Mouse (Mus musculus): ENCODE data around the gene Stk4. TPM values are rescaled to one million over a fixed set of nuclear protein-coding genes. Genes with fewer than 3 reads are reported as not detected.

Stk4 gene
- polyA plus RNA-seq, 1 experiment = 10.8 TPM

DNA sequence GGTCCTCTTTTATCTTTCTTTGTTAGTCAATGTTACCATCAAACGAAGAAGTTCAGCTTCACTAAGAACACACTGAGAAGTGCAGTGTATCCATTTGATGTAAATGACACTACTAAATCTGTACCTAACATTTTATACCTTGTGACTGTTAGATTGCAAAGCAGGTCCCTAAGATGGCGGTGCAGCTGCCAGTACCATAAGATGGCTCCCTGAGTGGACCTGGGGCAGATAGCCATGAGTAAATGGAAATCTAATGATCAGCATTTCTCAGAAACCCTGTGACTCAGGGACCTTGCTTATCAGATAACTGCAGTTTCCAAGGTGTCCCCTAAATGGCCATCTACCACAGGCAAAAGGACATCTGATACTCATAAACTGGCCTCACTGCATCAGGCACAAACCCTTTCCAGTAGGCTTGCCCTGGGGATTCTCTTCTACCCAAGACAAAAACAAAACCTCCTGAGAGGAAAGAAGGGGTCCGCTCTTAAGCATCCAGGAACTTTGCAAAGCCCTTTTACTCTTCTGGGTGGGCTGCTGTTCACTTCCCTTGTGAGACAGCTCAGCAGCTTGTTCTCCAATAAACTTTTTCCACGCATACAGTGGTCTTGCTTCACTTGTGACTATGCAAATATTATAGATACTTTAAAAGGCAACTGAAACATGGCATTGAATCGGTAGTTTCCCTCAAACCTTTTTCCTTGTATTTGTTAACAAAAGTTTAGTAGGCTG is 126.0 kb downstream of the Stk4 start:
- 79% methylated on average over 5 of the region's 5 CpGs for WGBS
- Histone ChIP-seq H3K27ac (ENCODE audit: insufficient read depth, low read depth, low read length) (no peak overlapping the region), H3K27me3 (ENCODE audit: control insufficient read depth, insufficient read depth, low read length) (no peaks in the 10 kb centered on the region), H3K4me3 (ENCODE audit: low read depth, low read length) (no peak overlapping the region), H3K36me3 (ENCODE audit: control insufficient read depth, insufficient read depth, low read length) (no peaks in the 10 kb centered on the region), H3K4me1 (ENCODE audit: control insufficient read depth, insufficient read depth, insufficient read length, low read length) (no peaks in the 10 kb centered on the region)
- no peak for TF ChIP-seq CTCF (IDR thresholded peaks at IDR 0.05; ENCODE audit: extremely low read depth, insufficient read length, insufficient replicate concordance, low read depth, low read length)

DNA sequence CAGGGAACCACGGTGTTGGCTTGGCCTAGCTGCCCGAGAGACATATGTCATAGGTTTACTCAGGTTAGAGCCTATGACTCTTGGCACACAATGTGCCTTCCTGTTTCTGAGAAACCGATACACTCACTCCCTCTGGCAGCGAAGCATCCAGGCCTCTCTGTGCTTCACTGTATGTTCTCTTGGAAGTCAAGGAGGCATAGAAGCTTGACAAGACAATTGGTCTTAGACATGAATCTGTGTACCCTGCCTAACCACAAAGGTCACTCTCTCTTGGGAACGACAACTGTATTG is 126.5 kb downstream of the Stk4 start:
- no peak overlapping the region for H3K4me3 ChIP-seq (ENCODE audit: low read depth, low read length)
- WGBS = 69% methylated on average over 5 of the region's 5 CpGs
- H3K36me3 ChIP-seq (ENCODE audit: control insufficient read depth, insufficient read depth, low read length) = no peaks in the 10 kb centered on the region
- no peak overlapping the region for H3K27ac ChIP-seq (ENCODE audit: insufficient read depth, low read depth, low read length)
- no peak for TF ChIP-seq POLR2A (IDR thresholded peaks at IDR 0.05; ENCODE audit: low read depth, low read length)
- TF ChIP-seq CTCF (IDR thresholded peaks at IDR 0.05; ENCODE audit: extremely low read depth, insufficient read length, insufficient replicate concordance, low read depth, low read length) = no peak
- no peaks in the 10 kb centered on the region for H3K4me1 ChIP-seq (ENCODE audit: control insufficient read depth, insufficient read depth, insufficient read length, low read length)
- no peaks in the 10 kb centered on the region for H3K27me3 ChIP-seq (ENCODE audit: control insufficient read depth, insufficient read depth, low read length)

GRCm38 (mm10) chr2:164199626-164200327 is 129.7 kb downstream of the Stk4 start, which contains the start of gene Wfdc15a:
Gene Wfdc15a (minus strand): TSS chr2:164200130.
- Histone ChIP-seq H3K4me3 (ENCODE audit: low read depth, low read length) (no peak within 1 kb of the TSS), H3K4me1 (ENCODE audit: control insufficient read depth, insufficient read depth, insufficient read length, low read length) (no peaks in the 10 kb centered on the region), H3K27ac (ENCODE audit: insufficient read depth, low read depth, low read length) (no peak within 1 kb of the TSS), H3K36me3 (ENCODE audit: control insufficient read depth, insufficient read depth, low read length) (no peaks in the 10 kb centered on the region), H3K27me3 (ENCODE audit: control insufficient read depth, insufficient read depth, low read length) (no peaks in the 10 kb centered on the region)
- TF ChIP-seq CTCF (IDR thresholded peaks at IDR 0.05; ENCODE audit: extremely low read depth, insufficient read length, insufficient replicate concordance, low read depth, low read length) (no peak), POLR2A (IDR thresholded peaks at IDR 0.05; ENCODE audit: low read depth, low read length) (no peak)
- WGBS = 78% methylated on average over 20 of the region's 20 CpGs

Other genes starting within 250 kb of the Stk4 start
- gene Ccn5, start 249.5 kb upstream of the Stk4 start, polyA plus RNA-seq (2012; rRNA removed) = 0.93 TPM in 1 of 2 replicates, not detected in the other
- not detected in 2 replicates for gene Kcnk15, start 216.7 kb upstream of the Stk4 start, polyA plus RNA-seq (2012; rRNA removed)
- gene Rims4, start 151.6 kb upstream of the Stk4 start, polyA plus RNA-seq (2012; rRNA removed) = 0.05 and 0.17 TPM in 2 replicates
- gene Ywhab, start 75.4 kb upstream of the Stk4 start, polyA plus RNA-seq (2012; rRNA removed) = 12.1 and 25.8 TPM in 2 replicates
- gene Pabpc1l, start 44.9 kb upstream of the Stk4 start, polyA plus RNA-seq (2012; rRNA removed) = 0.10 and 0.18 TPM in 2 replicates
- 20.0 and 39.4 TPM in 2 replicates for gene Tomm34, start 847 bp downstream of the Stk4 start, polyA plus RNA-seq (2012; rRNA removed)
- 0.06 and 0.25 TPM in 2 replicates for gene Kcns1, start 100.8 kb downstream of the Stk4 start, polyA plus RNA-seq (2012; rRNA removed)
- gene Wfdc5, start 112.4 kb downstream of the Stk4 start, polyA plus RNA-seq (2012; rRNA removed) = 0.24 TPM in 1 of 2 replicates, not detected in the other
- gene Wfdc12, start 120.3 kb downstream of the Stk4 start, polyA plus RNA-seq (2012; rRNA removed) = not detected in 2 replicates
- not detected in 2 replicates for gene Wfdc15a, start 129.8 kb downstream of the Stk4 start, polyA plus RNA-seq (2012; rRNA removed)
- 1.2 TPM in 1 of 2 replicates, not detected in the other for gene Wfdc15b, start 151.3 kb downstream of the Stk4 start, polyA plus RNA-seq (2012; rRNA removed)
- gene Svs2, start 168.1 kb downstream of the Stk4 start, polyA plus RNA-seq (2012; rRNA removed) = not detected in 2 replicates
- gene Svs3b, start 186.3 kb downstream of the Stk4 start, polyA plus RNA-seq (2012; rRNA removed) = not detected in 2 replicates
- not detected in 2 replicates for gene Svs4, start 208.1 kb downstream of the Stk4 start, polyA plus RNA-seq (2012; rRNA removed)
- not detected in 2 replicates for gene Svs3a, start 218.9 kb downstream of the Stk4 start, polyA plus RNA-seq (2012; rRNA removed)
- gene Svs6, start 246.4 kb downstream of the Stk4 start, polyA plus RNA-seq (2012; rRNA removed) = not detected in 2 replicates